Mouse (Mus musculus): ENCODE data around the gene Alpk1.

The Alpk1 gene

DNA sequence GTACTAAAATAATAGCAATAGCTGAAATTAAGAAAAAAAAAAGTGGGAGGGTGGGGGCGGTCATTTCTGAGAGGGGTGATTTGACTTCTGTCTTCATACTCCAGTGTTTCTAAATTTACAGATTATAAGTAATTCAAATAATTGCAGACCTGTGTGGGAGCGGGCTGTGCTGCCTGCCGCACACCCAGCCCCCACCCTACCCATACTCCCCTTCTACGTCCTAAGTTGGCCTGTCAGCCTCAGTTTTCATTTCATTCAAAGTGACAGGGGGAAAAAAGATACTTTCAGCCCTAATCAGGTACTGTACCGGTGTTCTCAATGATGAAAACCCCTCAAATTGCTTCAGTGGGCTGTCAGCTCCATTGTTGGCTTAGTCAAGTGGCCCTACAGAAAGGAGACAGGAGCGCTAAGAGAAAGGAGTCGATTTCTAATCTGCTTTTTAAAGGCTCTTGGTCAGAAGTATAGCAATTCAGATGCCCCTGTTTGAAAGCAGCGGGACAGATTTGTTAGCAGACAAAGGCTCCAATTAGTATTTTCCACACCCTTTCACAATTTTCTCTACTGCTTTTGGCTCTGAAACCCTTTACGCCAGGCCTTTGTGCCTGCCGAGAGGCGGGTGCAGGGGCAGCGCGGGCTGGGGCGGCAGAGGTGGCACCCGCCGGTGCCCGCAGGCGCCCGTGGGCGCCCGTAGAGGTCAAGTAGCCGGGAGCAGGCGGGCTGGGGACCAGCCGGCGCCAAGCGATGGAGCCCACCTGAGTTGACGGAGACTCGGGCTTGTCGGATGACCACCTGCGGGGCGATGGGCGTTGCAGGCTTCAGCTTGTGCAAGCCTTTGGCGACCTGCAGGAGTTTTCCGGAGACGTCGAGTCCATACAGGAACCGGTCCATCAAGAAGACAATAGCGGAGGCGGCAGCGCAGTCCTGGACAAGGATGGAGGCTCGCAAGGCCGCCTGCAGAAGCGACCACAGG, 85.2 kb downstream of the Alpk1 start:
- DNase-seq (ENCODE audit: low read depth, low spot score) = no peak

DNA sequence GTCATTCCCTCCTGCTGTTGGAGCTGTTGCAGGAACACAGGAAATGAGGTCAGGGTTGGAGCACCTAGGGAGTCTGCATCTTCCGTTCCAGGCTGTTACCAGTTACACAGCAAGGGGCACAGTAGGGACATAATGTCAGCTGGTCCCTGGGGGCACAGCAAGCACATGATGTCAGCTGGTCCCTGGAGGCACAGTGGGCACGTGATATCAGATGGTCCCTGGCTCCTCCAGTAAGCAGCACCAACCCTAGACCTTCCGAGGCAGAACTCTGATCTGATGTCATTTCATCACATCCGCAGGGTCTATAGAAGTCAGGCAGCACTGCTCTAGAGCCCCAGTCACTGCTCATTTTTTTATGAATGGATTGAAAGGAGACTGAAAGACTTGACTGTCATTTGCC, 89.1 kb downstream of the Alpk1 start:
- no peak for DNase-seq (ENCODE audit: low read depth, low spot score)

DNA sequence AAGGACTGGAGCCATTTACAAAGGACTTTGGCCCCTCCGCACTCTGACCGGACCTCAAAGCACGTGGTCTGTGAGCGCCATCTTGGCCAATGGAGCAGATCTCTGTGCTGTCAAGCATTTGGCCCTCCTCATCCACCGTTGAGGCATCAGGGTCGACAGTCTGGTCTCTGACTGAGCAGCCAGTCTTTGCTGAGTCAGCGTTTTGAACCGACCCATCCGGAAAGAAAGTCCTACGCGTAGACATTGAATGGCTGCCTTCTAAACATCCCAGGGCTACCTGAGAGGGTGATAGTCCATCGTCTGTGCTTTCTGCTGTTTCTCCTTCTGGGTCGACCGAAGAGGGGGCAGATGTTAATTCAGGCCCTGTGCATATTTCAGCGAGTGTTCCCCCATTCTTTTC, 100.6 kb downstream of the Alpk1 start:
- no peak for DNase-seq (ENCODE audit: low read depth, low spot score)

DNA sequence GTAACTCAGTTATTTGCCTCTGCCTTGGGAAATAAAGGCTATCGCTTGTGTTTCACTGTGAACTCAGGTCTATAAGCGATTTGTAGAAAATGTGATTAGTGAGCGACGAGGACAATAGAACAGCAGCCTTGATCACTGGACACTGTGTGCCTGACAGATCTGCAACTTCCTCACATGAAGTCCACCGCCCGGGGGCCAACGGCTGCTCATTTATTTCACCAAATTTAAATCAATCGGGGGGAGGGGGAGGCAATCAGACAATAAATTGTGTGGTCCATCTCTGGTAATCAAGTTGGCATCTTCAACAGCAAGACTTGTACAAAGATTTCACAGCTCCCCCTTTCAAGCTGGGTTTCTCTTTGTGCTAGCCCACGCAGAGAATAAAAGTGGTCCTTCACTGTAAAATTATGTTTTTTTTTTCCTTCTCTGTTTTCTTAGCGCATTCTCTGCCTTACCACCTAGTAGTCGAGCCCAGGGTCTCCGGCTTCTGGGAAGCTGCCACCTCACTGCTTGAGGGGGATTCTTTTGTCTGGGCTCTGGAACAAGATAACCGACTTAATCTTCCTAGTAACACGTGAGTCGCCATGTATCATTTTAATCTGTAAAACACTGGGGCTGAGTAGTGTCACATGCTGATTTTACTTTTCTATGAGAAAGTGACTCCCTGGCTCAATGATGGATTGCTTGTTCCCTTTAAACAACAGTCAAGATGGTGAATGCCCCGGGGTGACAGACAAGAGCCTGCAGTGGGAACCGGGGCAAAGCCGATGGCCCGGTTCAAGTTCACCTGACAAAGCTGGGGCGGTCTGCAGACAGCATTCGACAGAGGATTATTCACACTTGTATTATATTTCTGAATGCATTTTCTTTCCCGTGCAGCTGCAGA, 118.4 kb downstream of the Alpk1 start:
- no peak for DNase-seq (ENCODE audit: low read depth, low spot score)

DNA sequence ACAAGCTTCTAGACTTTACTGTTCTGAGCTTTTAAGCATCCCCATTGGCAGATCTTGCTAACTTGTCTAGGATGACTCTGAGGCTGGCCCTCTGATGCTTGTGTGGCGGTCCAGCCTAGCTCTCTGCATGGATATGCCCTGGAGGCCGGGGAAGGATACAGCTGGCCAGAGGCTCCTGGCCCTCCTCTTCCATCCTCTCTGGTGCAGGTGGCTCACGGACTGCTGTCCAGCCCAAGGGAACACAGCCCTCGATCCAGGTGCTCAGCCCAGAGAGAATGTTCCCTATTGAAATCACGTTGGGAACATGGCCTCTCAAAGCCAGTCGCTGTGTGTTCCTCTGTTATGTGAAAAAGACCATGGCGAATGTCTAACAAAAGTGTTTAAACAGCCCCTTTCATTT, 119.6 kb downstream of the Alpk1 start:
- no peak for DNase-seq (ENCODE audit: low read depth, low spot score)

DNA sequence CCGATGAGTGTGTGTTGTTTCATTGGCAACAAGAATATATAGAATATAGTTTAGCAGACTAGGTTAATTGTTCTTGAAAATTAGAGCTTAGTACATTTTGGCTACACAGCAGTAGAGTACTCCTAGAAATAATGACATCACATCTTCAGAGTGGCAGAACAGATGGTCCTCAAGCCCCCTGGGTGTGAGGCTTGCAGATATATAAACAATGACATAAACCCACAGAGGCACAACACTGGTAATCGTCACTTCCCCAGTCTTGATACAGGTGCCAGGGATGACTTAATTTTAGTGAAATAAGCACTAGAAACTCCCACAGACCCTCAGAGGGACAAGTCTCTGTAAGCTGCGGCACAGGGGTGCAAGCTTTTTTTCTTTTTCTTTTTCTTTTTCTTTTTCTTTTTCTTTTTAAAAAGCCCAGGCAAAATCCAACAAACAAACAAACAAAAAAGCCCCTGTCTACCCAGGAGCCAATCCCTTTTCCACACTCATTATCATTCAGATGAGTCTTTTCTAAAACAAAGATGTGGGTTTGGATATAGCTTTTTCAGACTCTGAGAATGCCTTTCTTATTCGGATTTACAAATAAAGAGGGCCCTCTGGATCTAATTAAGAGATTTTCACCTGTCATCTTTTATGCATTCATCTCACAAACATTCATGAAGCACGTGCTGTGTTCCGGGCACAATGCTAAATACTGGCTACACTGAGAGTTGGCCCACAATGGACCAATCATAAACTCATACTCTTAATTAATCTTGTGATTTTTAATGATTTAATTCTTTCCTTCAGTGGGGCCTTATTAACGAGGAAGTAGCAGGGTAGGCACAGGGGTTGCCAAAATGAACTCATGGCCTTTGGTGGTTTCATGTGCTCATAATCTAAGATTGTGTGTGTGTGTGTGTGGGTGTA, 128.3 kb downstream of the Alpk1 start:
- peak; percentile 48 for DNase-seq (ENCODE audit: low read depth, low spot score)

DNA sequence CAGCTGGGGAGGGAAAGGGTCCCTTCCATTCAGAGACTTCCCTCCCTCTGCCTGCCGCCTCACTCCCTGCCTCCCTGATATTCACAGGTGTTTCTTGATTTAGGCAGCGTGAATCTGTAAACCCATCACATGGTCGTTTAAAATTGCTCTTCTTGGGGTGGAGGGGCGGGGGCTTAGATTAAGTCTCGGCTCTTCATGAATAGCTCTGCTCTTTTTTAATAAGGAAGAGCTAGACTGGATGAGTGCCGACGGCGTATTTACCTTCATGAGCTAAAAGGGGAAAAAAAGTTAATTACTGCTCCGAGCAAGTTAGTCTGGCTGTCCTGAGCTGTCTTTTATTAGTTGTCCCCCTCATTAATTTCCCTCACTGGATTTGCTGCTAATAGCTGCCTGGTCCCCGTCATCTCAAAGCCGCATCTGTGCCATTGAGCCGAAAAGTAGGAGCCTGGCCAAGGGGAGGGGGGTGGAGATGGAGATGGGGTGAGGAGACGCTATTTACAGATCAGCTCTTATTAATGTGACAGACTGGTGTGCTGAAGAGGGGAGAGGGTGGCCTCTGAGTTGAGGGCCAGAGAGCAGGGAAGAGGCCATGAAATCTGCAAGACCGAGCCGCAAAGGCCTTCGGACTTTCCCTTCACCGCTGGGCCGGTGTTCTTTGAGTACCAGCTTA, 134.0 kb downstream of the Alpk1 start:
- no peak for DNase-seq (ENCODE audit: low read depth, low spot score)

DNA sequence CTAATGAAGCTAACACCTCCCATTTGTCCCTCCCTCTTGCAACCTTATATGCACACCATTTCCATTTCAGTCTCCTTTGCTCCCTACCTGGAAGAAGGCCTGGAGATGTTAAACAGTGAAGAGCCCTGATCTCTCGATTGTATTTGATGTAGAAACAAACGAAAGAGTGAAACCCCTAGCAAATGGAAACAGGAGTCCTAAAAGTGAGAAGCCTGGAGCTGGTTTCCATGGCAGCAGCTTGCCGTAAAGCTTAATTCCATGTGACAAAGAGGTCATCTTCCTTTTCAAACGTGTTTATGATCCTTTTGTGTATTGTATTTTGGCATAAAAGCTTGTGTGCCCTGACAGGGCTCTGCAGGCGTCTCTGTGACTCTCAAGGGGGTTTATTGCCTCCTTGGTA, 138.1 kb downstream of the Alpk1 start:
- DNase-seq (ENCODE audit: low read depth, low spot score) = no peak

DNA sequence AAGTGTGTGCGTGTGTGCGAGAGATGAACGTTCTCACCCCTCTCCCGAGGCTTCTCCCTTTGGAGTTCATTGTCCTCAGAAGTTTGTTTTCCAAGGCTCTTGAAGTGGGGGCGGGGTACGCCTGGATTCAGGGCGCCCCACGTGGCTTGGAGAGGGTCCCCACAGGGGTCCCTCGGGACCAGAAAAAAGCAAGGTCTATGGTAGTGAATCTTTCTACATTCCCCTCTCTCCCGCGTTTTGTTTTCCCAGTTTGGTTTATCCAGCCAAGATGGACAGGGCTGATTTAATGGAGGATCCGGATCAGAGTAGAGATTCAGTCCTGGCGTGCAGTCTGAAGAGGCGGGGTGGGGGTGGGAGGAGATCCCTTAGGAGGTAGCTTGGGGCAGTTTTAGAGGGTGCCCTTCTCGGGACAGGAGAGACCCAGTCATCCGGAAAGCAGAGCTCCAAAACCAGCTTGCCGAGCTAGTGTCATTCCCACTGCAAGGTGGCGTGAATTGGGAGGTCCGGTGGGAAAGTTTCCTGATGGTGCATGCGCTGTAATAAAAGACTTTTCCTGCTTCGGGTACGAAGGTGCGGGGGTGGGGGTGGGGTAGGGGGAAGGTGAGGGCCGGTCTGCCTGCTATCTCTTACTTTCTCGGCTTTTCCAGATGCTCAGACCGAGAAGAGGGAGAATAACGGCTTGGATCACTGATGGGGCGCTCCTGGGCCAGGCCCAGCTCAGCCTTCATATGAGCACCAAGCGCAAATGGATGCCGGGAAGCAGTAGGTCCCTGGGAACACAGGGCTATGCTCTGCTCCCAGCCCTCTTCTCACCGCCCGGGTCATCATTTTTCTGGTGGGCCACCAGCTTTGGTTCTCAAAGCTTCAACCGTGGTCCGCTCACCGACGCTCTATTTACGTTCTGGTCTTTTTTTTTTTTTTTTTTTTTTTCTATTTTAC, 139.3 kb downstream of the Alpk1 start:
- DNase-seq (ENCODE audit: low read depth, low spot score) = no peak

DNA sequence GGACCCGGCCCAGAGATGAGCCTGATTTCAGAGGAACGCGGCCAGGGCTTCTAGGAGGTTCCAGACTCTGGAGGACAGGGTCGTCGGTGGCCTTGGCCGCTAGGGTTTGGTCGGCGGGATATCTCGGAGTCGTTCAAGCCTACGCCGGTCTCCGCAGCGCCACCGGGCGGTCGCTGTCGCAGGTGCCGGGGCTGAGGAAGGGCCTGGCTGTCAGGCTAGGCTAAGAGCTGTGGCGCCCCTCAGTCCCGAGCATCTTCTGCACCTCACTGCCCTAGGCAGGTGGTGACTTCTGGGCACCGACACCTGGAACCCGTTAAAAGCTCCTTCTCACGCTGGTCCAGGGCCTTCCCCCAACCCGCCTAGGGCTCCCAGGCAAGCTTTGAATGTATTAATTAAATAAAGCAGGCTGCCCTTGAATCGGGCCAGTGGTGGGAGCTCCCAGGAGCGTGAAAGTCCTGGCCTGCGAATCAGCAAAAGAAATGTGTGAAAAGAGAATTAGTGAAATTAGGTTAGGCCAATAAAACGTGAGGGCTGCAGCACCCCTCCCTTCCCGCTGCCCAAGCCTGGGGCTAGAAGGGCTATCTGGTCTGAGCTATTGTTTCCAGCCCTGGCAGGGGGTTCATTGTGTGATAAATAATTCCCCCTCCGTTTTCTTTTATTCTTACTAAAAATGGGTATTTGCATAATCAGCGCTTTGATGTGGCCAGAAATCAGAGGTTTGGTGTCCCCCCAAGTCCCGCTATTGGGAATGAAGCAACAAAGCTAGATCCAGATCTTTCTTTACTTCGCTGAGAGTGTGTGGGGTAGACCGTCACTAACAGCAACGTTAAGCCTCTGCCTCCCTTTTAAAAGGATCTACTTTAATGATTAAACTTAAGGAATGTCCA, 140.2 kb downstream of the Alpk1 start:
- no peak for DNase-seq (ENCODE audit: low read depth, low spot score)

DNA sequence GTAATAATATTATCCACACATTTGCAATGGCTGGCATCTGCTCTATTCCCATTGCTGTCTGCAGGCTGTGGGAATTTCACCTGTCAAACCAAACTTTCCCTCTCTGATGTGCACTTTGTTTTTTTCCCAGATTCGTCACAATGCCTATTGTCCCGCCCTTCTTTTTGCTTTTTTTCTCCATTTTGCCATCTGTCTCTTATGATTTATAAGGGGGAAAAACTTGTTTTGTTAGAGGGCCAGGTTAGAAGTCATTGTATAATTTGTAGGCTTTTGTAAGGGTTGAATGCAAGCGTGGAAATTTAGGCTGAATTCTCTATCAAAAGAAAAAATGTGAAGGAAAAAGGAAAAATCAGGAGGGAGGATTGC, 145.4 kb downstream of the Alpk1 start:
- no peak for DNase-seq (ENCODE audit: low read depth, low spot score)

DNA sequence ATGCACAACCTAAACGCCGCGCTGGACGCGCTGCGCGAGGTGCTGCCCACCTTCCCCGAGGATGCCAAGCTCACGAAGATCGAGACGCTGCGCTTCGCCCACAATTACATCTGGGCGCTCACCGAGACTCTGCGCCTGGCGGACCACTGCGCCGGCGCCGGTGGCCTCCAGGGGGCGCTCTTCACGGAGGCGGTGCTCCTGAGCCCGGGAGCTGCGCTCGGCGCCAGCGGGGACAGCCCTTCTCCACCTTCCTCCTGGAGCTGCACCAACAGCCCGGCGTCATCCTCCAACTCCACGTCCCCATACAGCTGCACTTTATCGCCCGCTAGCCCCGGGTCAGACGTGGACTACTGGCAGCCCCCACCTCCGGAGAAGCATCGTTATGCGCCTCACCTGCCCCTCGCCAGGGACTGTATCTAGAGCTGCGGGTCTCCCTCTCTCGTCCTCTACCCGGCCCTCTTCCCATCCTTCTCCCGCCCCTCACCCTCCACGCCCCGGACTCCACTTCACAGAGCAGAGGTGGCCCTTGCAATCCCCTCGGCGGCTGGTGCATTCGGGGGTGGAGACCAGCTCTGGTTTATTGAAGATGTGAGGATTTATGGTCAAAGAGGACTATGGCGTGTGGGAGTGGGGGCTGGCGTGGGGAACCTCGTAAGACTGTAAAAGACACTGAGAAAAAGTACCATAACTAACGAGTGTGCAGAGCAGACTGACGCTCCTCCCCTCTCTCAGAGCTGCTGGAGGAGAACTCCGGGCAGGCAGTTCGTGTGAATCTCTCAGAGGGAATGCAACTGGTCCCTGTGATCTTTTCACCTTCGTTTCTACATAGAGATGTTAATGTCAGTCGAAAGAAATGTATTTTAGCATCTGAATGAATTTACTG, 146.0 kb downstream of the Alpk1 start:
- peak; percentile 28 for DNase-seq (ENCODE audit: low read depth, low spot score)

DNA sequence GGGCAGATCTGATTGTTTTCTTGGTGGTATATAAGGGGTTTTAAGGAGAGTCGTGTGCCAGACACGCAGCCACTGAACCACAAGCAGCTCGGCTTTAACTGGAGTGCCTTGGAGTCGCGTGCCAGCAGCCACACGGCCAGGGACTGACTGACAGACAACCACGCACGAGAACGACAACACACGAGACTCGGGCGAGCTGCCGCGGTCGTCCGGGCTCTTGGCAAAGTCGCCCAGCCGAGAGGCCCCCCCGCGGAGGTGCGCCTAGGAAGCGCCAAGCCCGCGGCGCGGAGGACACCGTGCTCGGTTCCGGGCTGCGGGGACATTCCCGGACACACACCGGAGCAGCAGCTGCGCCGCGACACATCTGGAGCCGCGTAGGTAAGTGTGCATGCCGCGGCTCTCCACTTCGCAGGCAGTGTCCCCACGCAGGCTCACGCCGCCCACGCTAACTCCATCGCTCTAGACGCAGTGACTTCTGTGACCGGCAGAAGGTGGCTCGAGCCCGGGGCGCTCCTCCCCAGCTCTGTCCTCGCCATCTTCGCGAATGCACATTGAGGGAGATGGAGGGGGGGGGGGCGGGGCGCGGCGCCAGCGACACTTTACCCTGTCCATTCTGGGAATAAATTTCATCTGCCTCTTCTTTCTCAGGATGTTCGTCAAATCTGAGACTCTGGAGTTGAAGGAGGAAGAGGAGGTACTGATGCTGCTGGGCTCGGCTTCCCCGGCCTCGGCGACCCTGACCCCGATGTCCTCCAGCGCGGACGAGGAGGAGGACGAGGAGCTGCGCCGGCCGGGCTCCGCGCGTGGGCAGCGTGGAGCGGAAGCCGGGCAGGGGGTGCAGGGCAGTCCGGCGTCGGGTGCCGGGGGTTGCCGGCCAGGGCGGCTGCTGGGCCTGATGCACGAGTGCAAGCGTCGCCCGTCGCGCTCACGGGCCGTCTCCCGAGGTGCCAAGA, 147.0 kb downstream of the Alpk1 start, which contains the start of gene Neurog2:
Gene Neurog2 (plus strand): TSS at position 56 of the 953 bp plus-strand sequence.
- no peak for DNase-seq (ENCODE audit: low read depth, low spot score)

DNA sequence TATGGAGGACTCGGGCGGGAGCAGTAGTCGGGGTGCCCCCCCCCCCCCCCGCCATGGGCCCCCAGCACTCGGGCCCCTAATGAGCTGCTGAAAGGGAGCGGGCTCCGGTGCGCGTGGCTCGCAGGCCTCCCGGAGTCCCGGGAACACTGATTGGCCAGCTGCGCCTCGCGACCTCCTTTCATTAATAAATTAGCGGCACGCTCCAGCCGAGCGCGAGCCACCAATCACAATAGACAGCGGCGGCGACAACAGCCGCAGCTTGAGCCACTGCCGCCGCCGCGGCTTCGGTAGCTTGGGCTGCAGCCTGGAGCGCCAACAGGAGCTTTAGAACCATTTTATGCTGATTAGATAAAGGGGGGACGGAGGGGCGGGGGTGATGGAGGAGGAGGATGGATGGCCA, 147.8 kb downstream of the Alpk1 start:
- DNase-seq (ENCODE audit: low read depth, low spot score) = no peak

DNA sequence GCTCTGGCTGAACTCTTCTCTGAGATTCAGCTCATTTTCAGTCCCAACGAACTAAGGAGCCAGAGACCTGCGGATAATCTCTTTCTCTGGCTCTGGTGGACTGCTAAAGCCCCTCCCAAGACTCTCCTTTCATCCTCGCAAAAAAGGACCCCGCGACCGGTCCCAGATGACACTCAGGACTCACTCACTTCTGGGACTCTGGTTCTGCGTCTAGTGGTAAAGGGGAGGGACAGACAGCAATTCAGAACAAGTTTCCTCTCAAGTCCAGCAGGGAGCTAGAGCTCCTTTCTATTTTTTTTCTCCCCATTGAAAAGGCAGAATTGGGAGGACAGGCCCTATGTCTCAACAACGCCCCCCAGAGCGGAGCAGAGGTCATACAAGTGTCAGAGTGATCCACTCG, 148.7 kb downstream of the Alpk1 start:
- DNase-seq (ENCODE audit: low read depth, low spot score) = no peak

DNA sequence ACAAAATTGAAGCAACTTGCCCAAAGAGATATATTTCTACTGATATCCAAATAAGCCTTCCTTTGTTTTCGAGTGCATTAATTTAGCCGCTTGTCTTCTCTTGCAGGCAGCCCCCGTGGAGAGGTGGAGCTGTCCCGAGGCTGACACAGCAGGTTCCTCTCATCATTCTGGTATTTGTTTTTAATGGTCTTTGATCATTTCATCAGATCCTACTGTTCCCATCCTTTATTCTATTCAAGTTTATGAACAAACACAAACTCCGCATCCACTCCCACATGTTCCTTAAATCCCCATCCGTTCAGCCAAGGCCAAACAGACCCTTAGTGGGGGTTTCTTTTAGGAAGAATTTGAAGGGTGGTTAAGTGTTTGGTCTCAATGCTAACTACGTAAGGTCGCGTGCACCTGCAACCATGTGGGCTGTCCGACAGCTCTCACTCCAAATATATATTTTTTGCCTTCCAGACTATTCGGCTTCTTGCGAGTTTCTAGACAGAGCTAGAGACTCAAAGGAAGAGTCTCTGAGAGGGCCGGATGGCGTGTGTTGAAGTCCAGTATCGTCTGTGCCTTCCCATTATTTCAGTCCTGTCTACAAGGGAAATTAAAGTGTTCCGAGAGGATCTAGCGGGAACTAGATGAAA, 149.5 kb downstream of the Alpk1 start:
- DNase-seq (ENCODE audit: low read depth, low spot score) = no peak

Data from 3T3-L1 (cell line).